8 mouse cellular contexts compared by ENCODE assay signal in the genomic region with DNA sequence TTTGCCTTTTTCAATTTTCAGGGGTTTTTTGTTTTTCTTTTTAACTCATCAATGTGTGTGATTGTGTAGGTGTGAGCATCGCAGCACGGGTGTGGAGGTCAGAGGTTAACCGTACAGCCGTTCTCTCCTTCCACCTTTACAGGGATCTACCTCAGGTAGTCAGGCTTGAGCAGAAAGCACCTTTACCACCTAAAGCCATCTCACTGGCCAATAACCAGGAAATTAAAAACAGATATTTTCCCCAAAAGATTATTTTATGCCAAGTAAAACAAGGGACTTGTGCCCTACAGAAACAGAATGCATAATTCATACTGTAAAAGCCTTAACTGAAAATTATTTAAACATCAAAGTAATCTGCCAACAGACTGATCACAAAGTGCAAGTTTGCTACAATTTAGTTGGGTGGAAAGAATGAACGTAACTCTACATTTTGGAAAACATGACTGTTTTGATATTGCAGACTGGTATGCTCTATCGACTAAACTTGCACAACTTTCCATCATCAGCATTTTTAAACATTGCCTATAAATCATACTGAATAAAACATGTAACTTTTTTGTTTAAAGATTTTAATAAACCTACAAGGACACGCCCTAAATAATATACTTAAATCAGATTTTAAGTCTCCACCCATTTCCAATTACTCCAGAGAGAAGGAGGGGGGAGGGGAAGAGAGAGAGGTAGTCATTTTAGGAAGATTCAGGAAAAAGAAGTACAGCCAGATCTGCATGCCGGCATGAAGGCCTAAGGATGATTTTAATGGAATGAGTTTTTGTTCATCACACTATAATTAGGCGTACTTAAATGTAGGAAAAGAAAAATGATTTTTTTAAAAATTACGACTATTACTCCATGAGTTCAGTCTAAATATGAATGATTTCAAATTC. TPM values are rescaled to one million over a fixed set of nuclear protein-coding genes. Genes with fewer than 3 reads are reported as not detected.
A peak's percentile ranks its signal among the peaks of the same experiment; 100 is the strongest.
DNase-seq lines count a peak whose midpoint lies in the region; TF ChIP-seq lines count a peak whose summit lies in the region.

No protein-coding gene starts in this region.

- no peak for TF ChIP-seq CTCF in layer of hippocampus, adult 2 months (conservative IDR thresholded peaks at IDR 0.05)

- DNase-seq in layer of hippocampus, adult 2 months (ENCODE audit: low spot score in 2 of 2) = no peak
- no peak for DNase-seq in layer of hippocampus, adult 11-12 months (ENCODE audit: low spot score)
- peak; percentile 45 for DNase-seq in brain, adult 2 months (ENCODE audit: low read depth, low spot score)
- DNase-seq in heart, postnatal 10 days = peak; percentile 21 to 34
- peak; percentile 43 for DNase-seq in mesoderm, embryonic 11.5 days (ENCODE audit: low read depth, low spot score)
- DNase-seq in B cell, adult 2 months = no peak
- no peak for DNase-seq in thymus, postnatal 25 days
- DNase-seq in layer of hippocampus, adult 18-20 months (ENCODE audit: low spot score in 2 of 2) = no peak

- H3K27ac ChIP-seq in layer of hippocampus, adult 2 months = peak overlapping the region; percentile 88

- peak overlapping the region; percentile 79 for H3K4me3 ChIP-seq in layer of hippocampus, adult 2 months

- intact Hi-C loops in heart, postnatal 10 days (cut with DNase I) = no loop called here

RNA-seq across cellular contexts. Expression of gene 4921524J17Rik, which starts 1.1 kb away (rescaled TPM):
- total RNA-seq in layer of hippocampus, adult 2 months (2021) = 10 to 100 TPM; 16.5 to 17.7 TPM
- total RNA-seq in heart, postnatal 10 days (2021) = 10 to 100 TPM; 17.9 to 21.6 TPM
- total RNA-seq in layer of hippocampus, adult 18-20 months (2021) = 10 to 100 TPM; 13.6 to 16.9 TPM

RNA-seq across cellular contexts. Expression of gene Mylk3, which starts 45.4 kb away (rescaled TPM):
- 1 to 10 TPM; 4.1 to 4.9 TPM for total RNA-seq in layer of hippocampus, adult 2 months (2021)
- total RNA-seq in heart, postnatal 10 days (2021) = 100 to 1,000 TPM; 274 to 314 TPM
- total RNA-seq in layer of hippocampus, adult 18-20 months (2021) = 1 to 10 TPM; 3.5 to 4.0 TPM

Comparison
In these comparisons a context has a peak if more than half of its experiments do, and no peak if none do; other contexts are left out.
1. DNase-seq: peak in brain, adult 2 months (single experiment), heart, postnatal 10 days (2 of 2) and mesoderm, embryonic 11.5 days (single experiment); none in layer of hippocampus, adult 2 months (0 of 2), layer of hippocampus, adult 11-12 months (single experiment), B cell, adult 2 months (0 of 2), thymus, postnatal 25 days (single experiment) and layer of hippocampus, adult 18-20 months (0 of 2).
2. RNA of gene Mylk3, which starts 45.4 kb away (total RNA-seq): 274 to 314 TPM in heart, postnatal 10 days; 4.1 to 4.9 TPM in layer of hippocampus, adult 2 months and 3.5 to 4.0 TPM in layer of hippocampus, adult 18-20 months; every median in the first group is over 10 times any median in the second.